Mouse (Mus musculus): Measurements from ENCODE around the gene Clpx. TPM values are rescaled to one million over a fixed set of nuclear protein-coding genes. Genes with fewer than 3 reads are reported as not detected.

Gene Clpx
- polyA plus RNA-seq, 1 experiment from 2014 or later, result 52.9 TPM

DNA sequence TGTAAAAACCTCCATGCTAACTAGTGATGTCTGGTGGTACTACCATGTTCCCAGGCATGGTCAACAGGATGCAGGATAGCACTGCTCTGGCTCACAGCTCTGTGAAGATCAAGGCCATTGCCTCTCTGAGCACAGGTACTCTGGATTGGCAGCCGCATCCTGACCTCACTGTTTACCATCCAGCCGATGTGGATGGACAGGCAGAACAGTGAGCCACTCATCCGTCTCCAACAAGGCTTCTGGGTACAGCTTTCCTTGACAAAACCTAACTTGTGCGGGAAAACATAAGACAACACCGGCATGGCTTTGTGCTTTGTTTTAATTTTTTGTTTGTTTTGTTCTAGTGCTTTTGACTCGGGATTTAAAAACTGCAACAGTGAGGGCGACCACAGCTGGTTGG is 71.7 kb downstream of the Clpx start:
- H3K4me2 ChIP-seq (ENCODE audit: low read length), result no peak overlapping the region
- WGBS, result 86% methylated on average over 7 of the region's 7 CpGs
- no peak overlapping the region for H3K9ac ChIP-seq (ENCODE audit: low read length)
- no peak overlapping the region for H3K4me3 ChIP-seq (ENCODE audit: control insufficient read depth in 1 of 2, insufficient read depth in 1 of 2, low read depth in 1 of 2, low read length in 2 of 2)
- ATAC-seq (ENCODE audit: insufficient number of reproducible peaks, insufficient read depth, low FRiP score, low read depth), result no peak
- no peaks in the 10 kb centered on the region for H3K9me3 ChIP-seq (ENCODE audit: control insufficient read depth, low read length)
- peaks cover 15% of the 10 kb centered on the region for H3K36me3 ChIP-seq (ENCODE audit: control insufficient read depth, insufficient read depth, low read length)
- peaks cover 5 to 11% of the 10 kb centered on the region in 2 experiments for H3K4me1 ChIP-seq (ENCODE audit: control insufficient read depth in 2 of 2, insufficient read depth in 2 of 2, low read length in 2 of 2)
- H3K27me3 ChIP-seq (ENCODE audit: control insufficient read depth, insufficient read depth, low read length), result no peaks in the 10 kb centered on the region
- H3K27ac ChIP-seq (replicated peaks in 1 of 2; ENCODE audit: control insufficient read depth in 1 of 2, insufficient read depth in 1 of 2, low read depth in 2 of 2, low read length in 2 of 2), result no peak overlapping the region

DNA sequence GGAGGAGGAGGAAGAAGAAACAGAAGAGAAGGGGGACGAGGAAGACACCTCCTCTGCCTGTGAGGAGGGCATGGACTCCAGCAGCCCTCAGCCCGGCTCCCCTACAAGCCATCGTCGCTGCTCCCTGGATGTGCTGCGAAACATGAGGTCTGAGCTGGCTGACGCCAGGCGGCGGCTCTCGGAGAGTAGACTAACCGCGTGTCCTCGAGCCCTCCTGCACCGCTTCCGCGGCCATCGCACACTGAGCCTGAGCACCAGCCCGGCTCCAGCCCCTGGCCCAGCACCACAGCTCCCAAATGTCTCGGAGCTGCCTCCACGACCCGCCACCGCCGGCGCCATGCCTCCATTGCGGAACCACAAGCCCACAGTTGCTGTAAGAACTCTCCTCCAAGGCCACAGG is 77.7 kb downstream of the Clpx start:
- Histone ChIP-seq H3K4me1 (ENCODE audit: control insufficient read depth in 2 of 2, insufficient read depth in 2 of 2, low read length in 2 of 2) (peaks cover 0 to 2% of the 10 kb centered on the region in 2 experiments; a peak in 1 of 4 replicates), H3K36me3 (ENCODE audit: control insufficient read depth, insufficient read depth, low read length) (peaks cover 4% of the 10 kb centered on the region; the same call in 1 of the 2 replicates), H3K9ac (ENCODE audit: low read length) (no peak overlapping the region), H3K9me3 (ENCODE audit: control insufficient read depth, low read length) (no peaks in the 10 kb centered on the region), H3K27ac (replicated peaks in 1 of 2; ENCODE audit: control insufficient read depth in 1 of 2, insufficient read depth in 1 of 2, low read depth in 2 of 2, low read length in 2 of 2) (no peak overlapping the region), H3K27me3 (ENCODE audit: control insufficient read depth, insufficient read depth, low read length) (no peaks in the 10 kb centered on the region), H3K4me3 (ENCODE audit: control insufficient read depth in 1 of 2, insufficient read depth in 1 of 2, low read depth in 1 of 2, low read length in 2 of 2) (no peak overlapping the region), H3K4me2 (ENCODE audit: low read length) (no peak overlapping the region)
- 67% methylated on average over 24 of the region's 24 CpGs for WGBS
- ATAC-seq (ENCODE audit: insufficient number of reproducible peaks, insufficient read depth, low FRiP score, low read depth), result no peak

DNA sequence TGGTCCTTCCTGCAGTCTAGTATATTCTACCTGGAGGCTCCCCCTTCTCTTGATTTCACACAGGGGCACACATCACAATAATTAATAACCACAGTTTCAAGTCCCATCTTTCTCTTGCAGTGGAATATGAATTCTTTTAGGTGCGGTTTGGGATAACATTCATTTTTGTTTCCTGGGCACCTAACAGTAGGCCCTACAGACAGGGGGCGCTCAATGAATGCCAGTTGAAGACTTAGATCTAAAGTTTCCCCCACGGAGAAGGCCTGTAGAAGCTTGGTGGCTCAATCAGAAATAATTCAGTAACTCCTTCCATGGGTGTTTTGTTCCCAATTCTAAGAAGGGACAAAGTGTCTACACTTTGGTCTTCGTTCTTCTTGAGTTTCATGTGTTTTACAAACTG is 78.4 kb downstream of the Clpx start:
- no peak for ATAC-seq (ENCODE audit: insufficient number of reproducible peaks, insufficient read depth, low FRiP score, low read depth)
- WGBS, result 69% methylated on average over 4 of the region's 4 CpGs
- H3K27ac ChIP-seq (replicated peaks in 1 of 2; ENCODE audit: control insufficient read depth in 1 of 2, insufficient read depth in 1 of 2, low read depth in 2 of 2, low read length in 2 of 2), result no peak overlapping the region
- no peak overlapping the region for H3K4me2 ChIP-seq (ENCODE audit: low read length)
- no peaks in the 10 kb centered on the region for H3K27me3 ChIP-seq (ENCODE audit: control insufficient read depth, insufficient read depth, low read length)
- no peaks in the 10 kb centered on the region for H3K9me3 ChIP-seq (ENCODE audit: control insufficient read depth, low read length)
- peaks cover 0 to 2% of the 10 kb centered on the region in 2 experiments; a peak in 1 of 4 replicates for H3K4me1 ChIP-seq (ENCODE audit: control insufficient read depth in 2 of 2, insufficient read depth in 2 of 2, low read length in 2 of 2)
- no peak overlapping the region for H3K4me3 ChIP-seq (ENCODE audit: control insufficient read depth in 1 of 2, insufficient read depth in 1 of 2, low read depth in 1 of 2, low read length in 2 of 2)
- H3K36me3 ChIP-seq (ENCODE audit: control insufficient read depth, insufficient read depth, low read length), result peaks cover 4% of the 10 kb centered on the region; the same call in 1 of the 2 replicates
- no peak overlapping the region for H3K9ac ChIP-seq (ENCODE audit: low read length)

DNA sequence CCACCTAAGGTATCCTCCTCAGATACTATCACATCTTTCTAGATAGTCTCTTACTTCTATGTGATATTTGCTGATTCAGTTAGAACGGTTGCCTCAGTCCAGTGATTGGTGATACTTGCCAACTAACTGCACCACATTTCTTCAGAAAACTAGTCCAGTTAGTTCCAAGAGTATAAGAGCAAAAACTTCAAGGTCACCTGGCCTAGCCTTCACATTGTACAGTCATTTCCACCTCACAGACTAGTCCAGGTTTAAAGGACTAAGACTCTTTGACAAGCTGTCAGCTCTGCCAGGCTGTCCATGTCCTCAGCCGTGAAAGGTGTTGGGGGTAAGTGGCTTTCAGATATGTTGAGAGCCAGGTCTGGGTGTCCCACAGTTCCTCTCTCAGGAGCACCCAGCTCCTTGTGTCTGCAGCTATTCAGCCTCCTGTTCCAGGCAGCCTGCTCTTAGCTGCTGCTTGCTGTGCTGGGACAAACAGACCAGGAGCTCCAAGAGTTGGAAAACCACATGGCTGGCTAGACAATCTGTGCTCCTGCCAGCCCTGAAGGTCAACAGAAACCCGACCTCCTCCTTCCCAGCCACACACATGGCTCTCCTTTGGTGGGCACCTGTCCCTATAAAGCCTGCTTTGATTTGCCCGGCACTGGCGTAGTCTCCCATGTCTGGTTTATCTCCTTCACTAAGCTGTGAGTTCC is 80.6 kb downstream of the Clpx start:
- Histone ChIP-seq H3K4me1 (ENCODE audit: control insufficient read depth in 2 of 2, insufficient read depth in 2 of 2, low read length in 2 of 2) (peaks cover 0 to 2% of the 10 kb centered on the region in 2 experiments; a peak in 1 of 4 replicates), H3K36me3 (ENCODE audit: control insufficient read depth, insufficient read depth, low read length) (peaks cover 6% of the 10 kb centered on the region; the same call in 1 of the 2 replicates), H3K4me3 (ENCODE audit: control insufficient read depth in 1 of 2, insufficient read depth in 1 of 2, low read depth in 1 of 2, low read length in 2 of 2) (no peak overlapping the region), H3K9me3 (ENCODE audit: control insufficient read depth, low read length) (no peaks in the 10 kb centered on the region), H3K4me2 (ENCODE audit: low read length) (no peak overlapping the region), H3K27ac (replicated peaks in 1 of 2; ENCODE audit: control insufficient read depth in 1 of 2, insufficient read depth in 1 of 2, low read depth in 2 of 2, low read length in 2 of 2) (no peak overlapping the region), H3K9ac (ENCODE audit: low read length) (no peak overlapping the region), H3K27me3 (ENCODE audit: control insufficient read depth, insufficient read depth, low read length) (no peaks in the 10 kb centered on the region)
- 66% methylated on average over 5 of the region's 5 CpGs for WGBS
- no peak for ATAC-seq (ENCODE audit: insufficient number of reproducible peaks, insufficient read depth, low FRiP score, low read depth)

DNA sequence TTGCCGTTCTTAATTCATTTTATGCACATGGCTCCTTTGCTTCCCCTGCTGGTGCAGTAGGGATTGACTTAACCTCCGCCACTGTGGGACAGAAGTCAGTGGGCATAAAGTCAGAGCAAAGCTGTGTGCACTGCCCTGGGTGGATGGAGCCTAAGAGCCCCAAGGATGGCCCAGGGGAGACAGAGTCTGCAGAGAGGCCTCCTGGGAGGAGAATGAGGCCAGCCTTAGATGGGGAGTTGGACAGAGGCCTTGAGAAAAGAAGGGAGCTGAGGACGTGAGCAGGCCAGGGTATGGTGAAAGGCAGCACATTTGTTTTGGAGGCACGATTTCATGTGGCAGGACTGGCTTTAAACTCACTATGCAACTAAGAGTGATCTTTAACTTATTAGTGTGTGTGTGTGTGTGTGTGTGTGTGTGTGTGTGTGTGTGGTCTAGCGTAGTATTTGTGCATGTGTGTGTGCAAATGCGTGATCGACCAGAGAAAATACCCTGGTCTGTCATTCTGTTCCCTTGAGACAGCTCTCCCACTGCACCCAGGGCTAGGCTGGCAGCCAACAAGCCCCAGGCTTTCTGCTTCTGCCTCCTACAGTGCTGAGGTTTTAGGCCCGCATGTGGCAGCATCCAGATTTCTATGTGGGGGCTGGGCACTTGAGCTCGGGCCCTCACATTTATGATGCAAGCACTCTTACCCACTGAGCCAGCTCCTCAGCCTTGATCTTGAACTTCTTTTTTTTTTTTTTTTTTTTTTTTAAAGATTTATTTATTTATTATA is 81.3 kb downstream of the Clpx start:
- no peak overlapping the region for H3K27ac ChIP-seq (replicated peaks in 1 of 2; ENCODE audit: control insufficient read depth in 1 of 2, insufficient read depth in 1 of 2, low read depth in 2 of 2, low read length in 2 of 2)
- H3K4me1 ChIP-seq (ENCODE audit: control insufficient read depth in 2 of 2, insufficient read depth in 2 of 2, low read length in 2 of 2), result peaks cover 0 to 2% of the 10 kb centered on the region in 2 experiments; a peak in 1 of 4 replicates
- no peak overlapping the region for H3K4me2 ChIP-seq (ENCODE audit: low read length)
- WGBS, result 80% methylated on average over 9 of the region's 9 CpGs
- H3K9me3 ChIP-seq (ENCODE audit: control insufficient read depth, low read length), result no peaks in the 10 kb centered on the region
- no peak overlapping the region for H3K9ac ChIP-seq (ENCODE audit: low read length)
- no peak overlapping the region for H3K4me3 ChIP-seq (ENCODE audit: control insufficient read depth in 1 of 2, insufficient read depth in 1 of 2, low read depth in 1 of 2, low read length in 2 of 2)
- peaks cover 6% of the 10 kb centered on the region; the same call in 1 of the 2 replicates for H3K36me3 ChIP-seq (ENCODE audit: control insufficient read depth, insufficient read depth, low read length)
- no peak for ATAC-seq (ENCODE audit: insufficient number of reproducible peaks, insufficient read depth, low FRiP score, low read depth)
- no peaks in the 10 kb centered on the region for H3K27me3 ChIP-seq (ENCODE audit: control insufficient read depth, insufficient read depth, low read length)

Other genes starting within 250 kb of the Clpx start
- 12.3 and 15.7 TPM in 2 replicates for gene Igdcc4, start 192.8 kb upstream of the Clpx start, polyA plus RNA-seq (2014; fragmentation: Nextera tagmentation; extraction: Ambion mirVana)
- gene Igdcc3, start 153.1 kb upstream of the Clpx start, polyA plus RNA-seq (2014; fragmentation: Nextera tagmentation; extraction: Ambion mirVana), result 0.36 and 0.63 TPM in 2 replicates
- gene Parp16, start 98.9 kb upstream of the Clpx start, polyA plus RNA-seq (2014; fragmentation: Nextera tagmentation; extraction: Ambion mirVana), result 4.3 and 5.6 TPM in 2 replicates
- not detected in 2 replicates for gene Cilp, start 29.1 kb upstream of the Clpx start, polyA plus RNA-seq (2014; fragmentation: Nextera tagmentation; extraction: Ambion mirVana)
- gene Pdcd7, start 51.8 kb downstream of the Clpx start, polyA plus RNA-seq (2014; fragmentation: Nextera tagmentation; extraction: Ambion mirVana), result 8.4 and 10.9 TPM in 2 replicates
- not detected in 2 replicates for gene Ubap1l, start 66.8 kb downstream of the Clpx start, polyA plus RNA-seq (2014; fragmentation: Nextera tagmentation; extraction: Ambion mirVana)
- gene Kbtbd13, start 97.4 kb downstream of the Clpx start, polyA plus RNA-seq (2014; fragmentation: Nextera tagmentation; extraction: Ambion mirVana), result 0.73 and 1.5 TPM in 2 replicates
- 5.5 and 6.1 TPM in 2 replicates for gene Rasl12, start 104.2 kb downstream of the Clpx start, polyA plus RNA-seq (2014; fragmentation: Nextera tagmentation; extraction: Ambion mirVana)
- not detected in 2 replicates for gene Slc51b, start 128.7 kb downstream of the Clpx start, polyA plus RNA-seq (2014; fragmentation: Nextera tagmentation; extraction: Ambion mirVana)
- gene Mtfmt, start 141.5 kb downstream of the Clpx start, polyA plus RNA-seq (2014; fragmentation: Nextera tagmentation; extraction: Ambion mirVana), result 14.3 and 15.8 TPM in 2 replicates
- 65.0 and 72.0 TPM in 2 replicates for gene Spg21, start 166.7 kb downstream of the Clpx start, polyA plus RNA-seq (2014; fragmentation: Nextera tagmentation; extraction: Ambion mirVana)
- not detected in 2 replicates for gene Ankdd1a, start 225.9 kb downstream of the Clpx start, polyA plus RNA-seq (2014; fragmentation: Nextera tagmentation; extraction: Ambion mirVana)